Comparison of ENCODE assay signal across 12 mouse cellular contexts in the genomic region with DNA sequence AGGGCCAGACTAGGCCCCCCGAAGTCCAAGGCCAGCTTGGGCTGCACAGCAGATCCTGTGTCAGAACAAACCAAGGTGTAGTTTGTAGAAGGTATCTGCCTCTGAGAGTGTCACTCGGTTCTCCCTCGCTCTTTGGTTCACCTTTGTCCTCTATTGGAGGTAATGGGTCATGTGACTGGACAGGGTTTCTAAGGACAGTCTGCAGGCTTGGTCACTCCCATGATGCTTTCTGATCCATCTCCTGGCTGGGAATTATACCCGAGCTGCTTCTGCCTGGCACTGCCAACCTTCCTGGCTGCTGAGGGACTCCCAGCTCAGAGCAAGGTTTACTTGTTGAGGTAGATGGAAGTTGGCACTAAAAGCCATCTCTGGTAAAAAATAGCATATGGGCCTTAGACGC. TPM values are rescaled to one million over a fixed set of nuclear protein-coding genes. Genes with fewer than 3 reads are reported as not detected.
DNase-seq lines count a peak whose midpoint lies in the region; ATAC-seq and TF ChIP-seq lines count a peak whose summit lies in the region.
"Had no signal": no experiment of that assay in that cellular context is flagged by ENCODE, and none has a peak within 500 bp of the region (broad histone marks: within the 10 kb centered on the region; RNA-seq: fewer than 3 reads in every experiment).

No protein-coding gene starts in this region.

- H3K9ac ChIP-seq in kidney, postnatal 0 days (ENCODE audit: low read depth, low read length): no peak overlapping the region
- H3K9ac ChIP-seq: hindbrain, embryonic 15.5 days; lung, embryonic 14.5 days had no signal

- no peak for TF ChIP-seq CTCF in E14TG2a.4 (conservative IDR thresholded peaks at IDR 0.05; ENCODE audit: low read length)
- no peak for TF ChIP-seq CTCF in kidney, postnatal 0 days (IDR thresholded peaks at IDR 0.05; ENCODE audit: low read depth)

- no peaks in the 10 kb centered on the region for H3K27me3 ChIP-seq in E14TG2a.4 (ENCODE audit: insufficient read depth, low read length)
- no peaks in the 10 kb centered on the region for H3K27me3 ChIP-seq in heart, embryonic 10.5 days (ENCODE audit: insufficient read depth, poor library complexity, severe bottlenecking)
- no peaks in the 10 kb centered on the region for H3K27me3 ChIP-seq in kidney, postnatal 0 days (ENCODE audit: insufficient read depth, low read length)
- H3K27me3 ChIP-seq: hindbrain, embryonic 15.5 days had no signal

- WGBS in heart, embryonic 10.5 days: 82% methylated on average over 5 of the region's 5 CpGs
- 73% methylated on average over 5 of the region's 5 CpGs for WGBS in kidney, postnatal 0 days

- peak overlapping the region; percentile 70 for H3K4me3 ChIP-seq in E14TG2a.4 (replicated peaks; ENCODE audit: low read length)
- H3K4me3 ChIP-seq in heart, embryonic 10.5 days: no peak overlapping the region
- H3K4me3 ChIP-seq in kidney, postnatal 0 days (replicated peaks; ENCODE audit: low read depth, low read length): no peak overlapping the region
- H3K4me3 ChIP-seq: hindbrain, embryonic 15.5 days; midbrain, embryonic 10.5 days had no signal

- no peak overlapping the region for H3K4me2 ChIP-seq in kidney, postnatal 0 days (ENCODE audit: low read length)
- H3K4me2 ChIP-seq: hindbrain, embryonic 15.5 days; lung, embryonic 14.5 days had no signal

- no peaks in the 10 kb centered on the region for H3K9me3 ChIP-seq in E14TG2a.4 (ENCODE audit: low read length)
- no peaks in the 10 kb centered on the region for H3K9me3 ChIP-seq in heart, embryonic 10.5 days
- no peaks in the 10 kb centered on the region for H3K9me3 ChIP-seq in kidney, postnatal 0 days (replicated peaks; ENCODE audit: low read length)
- H3K9me3 ChIP-seq: hindbrain, embryonic 15.5 days; midbrain, embryonic 10.5 days had no signal

- peak; percentile 67 for ATAC-seq in kidney, postnatal 0 days (replicated peaks; ENCODE audit: low FRiP score, low read depth)
- ATAC-seq: CD4-positive, CD25-positive, alpha-beta regulatory T cell, adult 4 months had no signal

- H3K36me3 ChIP-seq in E14TG2a.4 (ENCODE audit: insufficient read depth, low read length): peaks cover 34% of the 10 kb centered on the region
- peaks cover 20% of the 10 kb centered on the region for H3K36me3 ChIP-seq in heart, embryonic 10.5 days
- H3K36me3 ChIP-seq in kidney, postnatal 0 days (ENCODE audit: insufficient read depth, low read length): peaks cover 7% of the 10 kb centered on the region; the same call in 1 of the 2 replicates

- peaks cover 96% of the 10 kb centered on the region for H3K4me1 ChIP-seq in E14TG2a.4 (replicated peaks; ENCODE audit: low read depth, low read length)
- peaks cover 37% of the 10 kb centered on the region for H3K4me1 ChIP-seq in heart, embryonic 10.5 days
- H3K4me1 ChIP-seq in kidney, postnatal 0 days (replicated peaks; ENCODE audit: insufficient read depth, low read length): peaks cover 16% of the 10 kb centered on the region; the same call in 1 of the 2 replicates
- H3K4me1 ChIP-seq: hindbrain, embryonic 15.5 days had no signal

- DNase-seq in gastrocnemius, postnatal 25 days: peak; percentile 43
- no peak for DNase-seq in gastrocnemius, postnatal 4 days (ENCODE audit: low spot score in 2 of 2)
- no peak for DNase-seq in heart, embryonic 10.5 days (ENCODE audit: low spot score)
- DNase-seq in kidney, postnatal 0 days (ENCODE audit: low spot score): no peak
- DNase-seq in layer of hippocampus, postnatal 14 days (ENCODE audit: low spot score in 2 of 2): no peak
- no peak for DNase-seq in frontal cortex, postnatal 36 days (ENCODE audit: low spot score in 2 of 2)
- no peak for DNase-seq in retina, postnatal 1 day
- DNase-seq: lung, embryonic 14.5 days had no signal

- peak overlapping the region; percentile 70; the same call in 1 of the 2 replicates for H3K27ac ChIP-seq in heart, embryonic 10.5 days
- H3K27ac ChIP-seq in kidney, postnatal 0 days: peak overlapping the region; percentile 64; the same call in 1 of the 2 replicates
- H3K27ac ChIP-seq: hindbrain, embryonic 15.5 days; midbrain, embryonic 10.5 days had no signal

RNA-seq across cellular contexts. Expression of a gene that starts 12.2 kb away (rescaled TPM):
- 1 to 10 TPM; 2.9 to 3.6 TPM for total RNA-seq in gastrocnemius, postnatal 25 days (2021)
- total RNA-seq in gastrocnemius, postnatal 4 days (2021): 1 to 10 TPM; 7.1 to 7.2 TPM
- polyA plus RNA-seq in heart, embryonic 10.5 days (2016; fragmentation: Nextera tagmentation; extraction: Ambion mirVana): 5.4 and 5.8 TPM in 2 replicates
- 2.8 TPM in 2 replicates for polyA plus RNA-seq in kidney, postnatal 0 days (2015; fragmentation: Nextera tagmentation; extraction: Ambion mirVana)
- total RNA-seq in layer of hippocampus, postnatal 14 days (2021): 1 to 10 TPM; 6.3 to 7.6 TPM

RNA-seq across cellular contexts. Expression of a gene that starts 33.0 kb away (rescaled TPM):
- total RNA-seq in gastrocnemius, postnatal 25 days (2021): 10 to 100 TPM in 1 of 2 experiments, 1 to 10 TPM in 1; 6.6 to 16.7 TPM
- total RNA-seq in gastrocnemius, postnatal 4 days (2021): 1 to 10 TPM in 1 of 2 experiments, not detected in 1; 7.0 TPM
- polyA plus RNA-seq in heart, embryonic 10.5 days (2016; fragmentation: Nextera tagmentation; extraction: Ambion mirVana): 15.2 and 15.9 TPM in 2 replicates
- polyA plus RNA-seq in kidney, postnatal 0 days (2015; fragmentation: Nextera tagmentation; extraction: Ambion mirVana): 11.8 and 17.4 TPM in 2 replicates
- total RNA-seq in layer of hippocampus, postnatal 14 days (2021): 10 to 100 TPM in 1 of 2 experiments, not detected in 1; 10.7 TPM

RNA-seq across cellular contexts. Expression of a gene that starts 49.9 kb away (rescaled TPM):
- total RNA-seq in gastrocnemius, postnatal 25 days (2021): 100 to 1,000 TPM; 101 to 117 TPM
- 10 to 100 TPM; 69.1 to 70.4 TPM for total RNA-seq in gastrocnemius, postnatal 4 days (2021)
- 90.1 and 96.5 TPM in 2 replicates for polyA plus RNA-seq in heart, embryonic 10.5 days (2016; fragmentation: Nextera tagmentation; extraction: Ambion mirVana)
- polyA plus RNA-seq in kidney, postnatal 0 days (2015; fragmentation: Nextera tagmentation; extraction: Ambion mirVana): 84.7 and 85.1 TPM in 2 replicates
- 10 to 100 TPM; 49.0 to 49.1 TPM for total RNA-seq in layer of hippocampus, postnatal 14 days (2021)
